Mouse (Mus musculus) intestine, postnatal 0 days (tissue): Measurements from ENCODE around the gene Pygl. TPM values are rescaled to one million over a fixed set of nuclear protein-coding genes. Genes with fewer than 3 reads are reported as not detected.

Source experiments
- ATAC-seq: fragments of 200-750 bp; cut with Nextera tagmentation; 2 replicates; pipeline ENCODE4 v1.8.0; 2017; ENCODE audit warnings: mild to moderate bottlenecking, moderate TSS enrichment, moderate library complexity
- H3K27ac ChIP-seq: fragments of 300-500 bp; sonication (generic); 2 replicates; pipeline ENCODE4 v1.5.1; 2014; ENCODE audit warnings: mild to moderate bottlenecking, low read depth, low read length, moderate library complexity
- H3K27me3 ChIP-seq: fragments of 300-500 bp; sonication (generic); replicated peaks from 2 replicates; pipeline ENCODE4 v1.6.1; 2014; ENCODE audit warnings: low read length, mixed read lengths; ENCODE audit not compliant: control insufficient read depth, insufficient read depth
- H3K36me3 ChIP-seq: fragments of 300-500 bp; sonication (generic); 2 replicates; pipeline ENCODE4 v1.6.1; 2014; ENCODE audit warnings: mild to moderate bottlenecking, moderate library complexity; ENCODE audit not compliant: control insufficient read depth, insufficient read depth
- H3K4me1 ChIP-seq: fragments of 300-500 bp; sonication (generic); replicated peaks from 2 replicates; pipeline ENCODE4 v1.6.1; 2014; ENCODE audit warnings: antibody characterized with exemption, low read length, mixed read lengths; ENCODE audit not compliant: control insufficient read depth, insufficient read depth
- H3K4me2 ChIP-seq: fragments of 300-500 bp; sonication (generic); replicated peaks from 2 replicates; pipeline ENCODE4 v1.6.1; 2014; ENCODE audit warnings: low read depth, mild to moderate bottlenecking, moderate library complexity
- H3K4me3 ChIP-seq: fragments of 300-500 bp; sonication (generic); 2 replicates; pipeline ENCODE4 v1.5.1; 2014; ENCODE audit warnings: low read depth, low read length
- H3K9ac ChIP-seq: fragments of 300-500 bp; sonication (generic); 2 replicates; pipeline ENCODE4 v1.6.1; 2014; ENCODE audit warnings: mild to moderate bottlenecking, low read depth, low read length
- H3K9me3 ChIP-seq: fragments of 300-500 bp; sonication (generic); 2 replicates; pipeline ENCODE4 v1.6.1; 2016; ENCODE audit warnings: mixed run types; ENCODE audit not compliant: control insufficient read depth
- CTCF ChIP-seq: sonication (generic); IDR thresholded peaks from 2 replicates; pipeline ENCODE4 v1.5.1; 2016; ENCODE audit warnings: low read depth, mild to moderate bottlenecking, control low read depth, antibody characterized with exemption, moderate library complexity
- WGBS: fragments of 180-500 bp; shearing (Covaris S2); extraction: QIAGEN DNeasy Blood & Tissue Kit; methylation state at CpG from one replicate; pipeline ENCODE4 v1.1.7; 2014; 5-methylcytosine and 5-hydroxymethylcytosine counted together
- polyA plus RNA-seq: library from polyadenylated mRNA; unstranded; fragments of >200 nt; fragmentation: Nextera tagmentation; extraction: Ambion mirVana; gene quantifications from 2 replicates; pipeline ENCODE4 v1.2.1, GENCODE M21; 2015

Gene Pygl
- polyA plus RNA-seq, 1 experiment from 2014 or later = 8.1 TPM

DNA sequence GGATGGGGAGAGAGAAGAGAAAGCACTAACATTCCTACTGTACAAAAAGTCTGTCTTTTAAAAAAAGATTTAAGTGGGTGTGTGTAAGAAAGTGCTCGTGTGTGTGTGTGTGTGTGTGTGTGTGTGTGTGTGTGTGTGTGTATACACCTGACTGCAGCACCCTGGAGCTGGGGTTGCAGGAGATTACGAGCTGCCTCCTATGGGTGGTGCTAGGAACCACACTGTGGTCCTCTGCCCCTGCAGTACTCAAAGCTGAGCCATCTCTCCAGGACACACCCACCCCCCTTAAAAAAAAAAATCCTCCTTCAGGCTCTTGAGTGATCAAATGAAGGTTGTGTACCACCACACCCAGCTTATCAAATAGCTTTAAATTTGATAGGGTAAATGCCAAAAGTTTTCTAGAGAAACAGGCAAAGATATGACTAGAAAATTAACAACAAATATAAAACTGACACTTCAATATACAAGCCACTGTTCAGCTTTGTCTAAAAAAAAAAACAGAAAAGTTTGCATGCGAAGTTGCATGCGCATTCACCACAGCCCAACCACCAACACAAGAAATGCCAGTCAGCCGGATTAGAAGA is 90.2 kb downstream of the Pygl start:
- Histone ChIP-seq H3K27me3 (no peaks in the 10 kb centered on the region), H3K4me1 (no peaks in the 10 kb centered on the region), H3K4me3 (no peak overlapping the region), H3K4me2 (no peak overlapping the region), H3K36me3 (no peaks in the 10 kb centered on the region), H3K9me3 (no peaks in the 10 kb centered on the region), H3K9ac (no peak overlapping the region), H3K27ac (no peak overlapping the region)
- 83% methylated on average over 5 of the region's 5 CpGs for WGBS
- no peak for ATAC-seq
- no peak for TF ChIP-seq CTCF

Other genes with a start within 250 kb of the Pygl start
- gene Sav1, start 244.5 kb downstream of the Pygl start, polyA plus RNA-seq = 3.7 and 3.8 TPM in 2 replicates
- 2.2 and 3.4 TPM in 2 replicates for gene Nin, start 117.8 kb downstream of the Pygl start, polyA plus RNA-seq
- gene Abhd12b, start 77.3 kb downstream of the Pygl start, polyA plus RNA-seq = not detected in 2 replicates
- 0.78 and 0.89 TPM in 2 replicates for gene Trim9, start 116.1 kb upstream of the Pygl start, polyA plus RNA-seq
- 64.4 and 70.7 TPM in 2 replicates for gene Tmx1, start 221.6 kb upstream of the Pygl start, polyA plus RNA-seq